Mouse (Mus musculus) MEL (cell line): ENCODE data around the gene Spcs3.
A peak's percentile ranks its signal among the peaks of the same experiment; 100 is the strongest.

Source experiments
- CTCF ChIP-seq, 3 experiments: IDR thresholded peaks in 2 of 3; conservative IDR thresholded peaks in 1 of 3; 2 replicates each; pipeline ENCODE4 v1.5.1; 2011 to 2012; ENCODE audit warnings: low read length in 3 of 3, low read depth in 2 of 3, mild to moderate bottlenecking in 2 of 3, improper control_type of control experiment in 1 of 3, inconsistent platforms in 1 of 3, mixed read lengths in 1 of 3, moderate library complexity in 1 of 3; ENCODE audit not compliant: control insufficient read depth in 1 of 3, insufficient read depth in 1 of 3, poor library complexity in 1 of 3, severe bottlenecking in 1 of 3
- EP300 ChIP-seq, 2 experiments: IDR thresholded peaks; 2 replicates each; pipeline ENCODE4 v1.6.1; 2011; ENCODE audit warnings: improper control_type of control experiment in 2 of 2, low read length in 2 of 2, low read depth in 1 of 2, mild to moderate bottlenecking in 1 of 2
- HCFC1 ChIP-seq: IDR thresholded peaks from 2 replicates; pipeline ENCODE4 v1.6.1; 2012; ENCODE audit warnings: low read depth, mild to moderate bottlenecking, inconsistent platforms, low read length, improper control_type of control experiment, moderate library complexity
- POLR2A ChIP-seq, 2 experiments: IDR thresholded peaks; 2 replicates each; pipeline ENCODE4 v1.6.1; 2011 to 2012; ENCODE audit warnings: low read length in 2 of 2, mild to moderate bottlenecking in 2 of 2, control low read depth in 1 of 2, improper control_type of control experiment in 1 of 2, low read depth in 1 of 2, moderate library complexity in 1 of 2; ENCODE audit not compliant: control insufficient read depth in 1 of 2, insufficient read depth in 1 of 2, poor library complexity in 1 of 2
- RCOR1 ChIP-seq: IDR thresholded peaks from 2 replicates; pipeline ENCODE4 v1.6.1; 2012; ENCODE audit warnings: low read depth, mild to moderate bottlenecking, inconsistent platforms, low read length, improper control_type of control experiment
- USF1 ChIP-seq: IDR thresholded peaks from 2 replicates; pipeline ENCODE4 v1.6.1; 2014; ENCODE audit warnings: low read depth, mild to moderate bottlenecking, inconsistent platforms, low read length, improper control_type of control experiment, moderate library complexity
- ZMIZ1 ChIP-seq: IDR thresholded peaks from 2 replicates; pipeline ENCODE4 v1.6.1; 2012; ENCODE audit warnings: low read depth, mild to moderate bottlenecking, inconsistent platforms, low read length, improper control_type of control experiment, moderate library complexity
- ZNF384 ChIP-seq: IDR thresholded peaks from 2 replicates; pipeline ENCODE4 v1.6.1; 2012; ENCODE audit warnings: low read depth, mild to moderate bottlenecking, inconsistent platforms, low read length, improper control_type of control experiment

GRCm38 (mm10) chr8:54529382-54530296, at the start of gene Spcs3, which contains the start of gene Asb5:
- TF ChIP-seq EP300 (IDR thresholded peaks at IDR 0.05; ENCODE audit: low read depth in 1 of 2, low read length in 2 of 2) (peak in 1 of 2 experiments; percentile 26; a peak in 2 of 4 replicates), HCFC1 (peak; percentile 65), RCOR1 (no peak), CTCF (IDR thresholded peaks at IDR 0.05 in 2 of 3, conservative IDR thresholded peaks at IDR 0.05 in 1 of 3; ENCODE audit: control insufficient read depth in 1 of 3, insufficient read depth in 1 of 3, low read depth in 2 of 3, low read length in 3 of 3, poor library complexity in 1 of 3, severe bottlenecking in 1 of 3) (no peak), POLR2A (IDR thresholded peaks at IDR 0.05; ENCODE audit: control insufficient read depth in 1 of 2, insufficient read depth in 1 of 2, low read depth in 1 of 2, low read length in 2 of 2, poor library complexity in 1 of 2) (peak; percentile 34 to 81; a peak in 2 of 4 replicates), USF1 (peak; percentile 55; the same call in 1 of the 2 replicates), ZMIZ1 (peak; percentile 78), ZNF384 (no peak)
